Mouse (Mus musculus): ENCODE data around the gene Chdh. TPM values are rescaled to one million over a fixed set of nuclear protein-coding genes. Genes with fewer than 3 reads are reported as not detected.

Gene Chdh
- polyA plus RNA-seq, 1 experiment from 2014 or later = 0.45 TPM

DNA sequence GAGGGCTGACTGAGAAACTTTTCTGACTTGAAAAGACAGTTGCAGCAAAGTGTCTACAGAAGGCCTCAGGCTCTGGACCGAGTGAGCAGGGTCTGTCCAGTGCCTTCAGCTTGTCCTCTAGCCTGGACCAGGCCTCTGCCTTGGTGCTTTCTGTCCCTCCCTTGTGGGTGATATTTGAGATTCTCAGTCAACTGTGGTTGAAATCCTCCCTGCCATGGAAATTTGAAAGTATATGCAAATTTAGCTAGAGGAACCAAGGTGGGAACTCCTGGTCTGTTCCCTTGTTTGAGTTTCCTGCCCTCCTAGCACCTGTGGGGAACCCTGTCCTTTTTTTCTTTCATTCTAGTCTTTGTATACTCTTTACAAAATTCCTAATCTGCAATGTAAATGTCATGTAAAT is 6.2 kb downstream of the Chdh start:
- H3K4me1 ChIP-seq (ENCODE audit: control insufficient read depth in 2 of 2, insufficient read depth in 2 of 2, low read length in 2 of 2) = no peaks in the 10 kb centered on the region
- no peak overlapping the region for H3K4me2 ChIP-seq (ENCODE audit: low read length)
- no peaks in the 10 kb centered on the region for H3K9me3 ChIP-seq (ENCODE audit: control insufficient read depth, low read length)
- H3K36me3 ChIP-seq (ENCODE audit: control insufficient read depth, insufficient read depth, low read length) = no peaks in the 10 kb centered on the region
- 44% methylated on average over 1 of the region's 1 CpGs for WGBS
- no peak for ATAC-seq (ENCODE audit: insufficient number of reproducible peaks, insufficient read depth, low FRiP score, low read depth)
- no peak overlapping the region for H3K27ac ChIP-seq (replicated peaks in 1 of 2; ENCODE audit: control insufficient read depth in 1 of 2, insufficient read depth in 1 of 2, low read depth in 2 of 2, low read length in 2 of 2)
- H3K27me3 ChIP-seq (ENCODE audit: control insufficient read depth, insufficient read depth, low read length) = peaks cover 5% of the 10 kb centered on the region; the same call in 1 of the 2 replicates
- H3K4me3 ChIP-seq (ENCODE audit: control insufficient read depth in 1 of 2, insufficient read depth in 1 of 2, low read depth in 1 of 2, low read length in 2 of 2) = no peak overlapping the region
- no peak overlapping the region for H3K9ac ChIP-seq (ENCODE audit: low read length)

GRCm38 (mm10) chr14:30016666-30017065 is 7.8 kb downstream of the Chdh start:
- Histone ChIP-seq H3K36me3 (ENCODE audit: control insufficient read depth, insufficient read depth, low read length) (no peaks in the 10 kb centered on the region), H3K9ac (ENCODE audit: low read length) (no peak overlapping the region), H3K4me3 (ENCODE audit: control insufficient read depth in 1 of 2, insufficient read depth in 1 of 2, low read depth in 1 of 2, low read length in 2 of 2) (no peak overlapping the region), H3K4me2 (ENCODE audit: low read length) (no peak overlapping the region), H3K9me3 (ENCODE audit: control insufficient read depth, low read length) (no peaks in the 10 kb centered on the region), H3K4me1 (ENCODE audit: control insufficient read depth in 2 of 2, insufficient read depth in 2 of 2, low read length in 2 of 2) (no peaks in the 10 kb centered on the region), H3K27ac (replicated peaks in 1 of 2; ENCODE audit: control insufficient read depth in 1 of 2, insufficient read depth in 1 of 2, low read depth in 2 of 2, low read length in 2 of 2) (no peak overlapping the region), H3K27me3 (ENCODE audit: control insufficient read depth, insufficient read depth, low read length) (no peaks in the 10 kb centered on the region)
- no peak for ATAC-seq (ENCODE audit: insufficient number of reproducible peaks, insufficient read depth, low FRiP score, low read depth)
- WGBS = 77% methylated on average over 5 of the region's 5 CpGs

DNA sequence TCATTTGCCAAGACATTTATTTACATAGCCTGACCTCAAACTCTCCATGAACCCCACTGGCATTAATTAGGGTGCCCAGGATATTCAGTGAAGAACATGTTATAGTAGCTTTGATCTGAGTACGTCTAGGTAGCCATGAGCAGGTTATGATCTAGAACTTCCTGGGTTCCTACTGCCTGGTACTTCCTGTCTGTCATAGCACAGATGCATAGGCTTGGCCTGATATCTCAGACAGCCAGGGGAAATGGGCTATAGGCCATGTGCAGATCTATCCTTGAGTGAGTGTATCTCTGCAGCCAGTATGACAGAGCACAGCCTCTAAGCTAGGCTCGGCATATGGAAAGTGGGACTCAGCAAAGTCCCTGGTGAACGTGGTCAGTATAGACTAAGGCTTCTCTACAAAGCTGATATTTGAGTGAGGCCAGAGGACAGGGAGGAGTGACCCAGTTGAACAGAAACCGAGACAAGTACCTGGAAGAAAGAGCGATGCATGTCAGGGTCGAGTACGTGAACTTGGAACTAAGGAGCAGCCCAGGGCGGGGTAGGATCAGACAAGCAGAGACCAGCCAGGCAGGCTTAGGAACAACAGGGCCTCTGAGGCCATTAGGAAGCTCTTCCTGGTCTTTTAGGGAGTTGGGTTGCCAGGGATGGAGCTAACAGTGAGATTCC is 9.1 kb downstream of the Chdh start:
- no peak overlapping the region for H3K9ac ChIP-seq (ENCODE audit: low read length)
- no peak for ATAC-seq (ENCODE audit: insufficient number of reproducible peaks, insufficient read depth, low FRiP score, low read depth)
- WGBS = 76% methylated on average over 8 of the region's 8 CpGs

DNA sequence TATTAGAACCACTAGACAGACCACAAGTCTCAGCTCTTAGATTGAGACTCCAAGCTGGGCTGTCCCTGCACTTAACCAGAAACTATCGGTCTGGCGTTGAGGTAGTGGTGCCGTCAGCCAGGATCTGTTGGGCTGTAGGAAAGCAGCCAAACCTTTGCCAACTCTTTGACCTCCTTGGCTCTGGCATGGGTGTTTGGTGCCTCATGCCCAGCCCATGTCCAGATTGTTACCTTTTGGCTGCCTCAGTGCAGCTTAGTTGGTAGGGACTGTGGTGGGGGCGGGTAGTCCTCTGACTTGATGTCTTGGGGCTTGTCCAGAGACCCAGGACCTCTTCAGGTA is 9.6 kb downstream of the Chdh start:
- no peaks in the 10 kb centered on the region for H3K4me1 ChIP-seq (ENCODE audit: control insufficient read depth in 2 of 2, insufficient read depth in 2 of 2, low read length in 2 of 2)
- no peak overlapping the region for H3K4me3 ChIP-seq (ENCODE audit: control insufficient read depth in 1 of 2, insufficient read depth in 1 of 2, low read depth in 1 of 2, low read length in 2 of 2)
- WGBS = 93% methylated on average over 4 of the region's 4 CpGs
- no peak overlapping the region for H3K9ac ChIP-seq (ENCODE audit: low read length)
- H3K9me3 ChIP-seq (ENCODE audit: control insufficient read depth, low read length) = no peaks in the 10 kb centered on the region
- no peak for ATAC-seq (ENCODE audit: insufficient number of reproducible peaks, insufficient read depth, low FRiP score, low read depth)
- H3K4me2 ChIP-seq (ENCODE audit: low read length) = no peak overlapping the region
- H3K27me3 ChIP-seq (ENCODE audit: control insufficient read depth, insufficient read depth, low read length) = no peaks in the 10 kb centered on the region
- H3K36me3 ChIP-seq (ENCODE audit: control insufficient read depth, insufficient read depth, low read length) = no peaks in the 10 kb centered on the region
- no peak overlapping the region for H3K27ac ChIP-seq (replicated peaks in 1 of 2; ENCODE audit: control insufficient read depth in 1 of 2, insufficient read depth in 1 of 2, low read depth in 2 of 2, low read length in 2 of 2)

More for the DNA sequence above, 9.1 kb downstream of the Chdh start:
- H3K36me3 ChIP-seq (ENCODE audit: control insufficient read depth, insufficient read depth, low read length) = no peaks in the 10 kb centered on the region
- no peak overlapping the region for H3K27ac ChIP-seq (replicated peaks in 1 of 2; ENCODE audit: control insufficient read depth in 1 of 2, insufficient read depth in 1 of 2, low read depth in 2 of 2, low read length in 2 of 2)
- H3K4me1 ChIP-seq (ENCODE audit: control insufficient read depth in 2 of 2, insufficient read depth in 2 of 2, low read length in 2 of 2) = no peaks in the 10 kb centered on the region
- no peak overlapping the region for H3K4me3 ChIP-seq (ENCODE audit: control insufficient read depth in 1 of 2, insufficient read depth in 1 of 2, low read depth in 1 of 2, low read length in 2 of 2)
- no peak overlapping the region for H3K4me2 ChIP-seq (ENCODE audit: low read length)
- H3K27me3 ChIP-seq (ENCODE audit: control insufficient read depth, insufficient read depth, low read length) = no peaks in the 10 kb centered on the region
- H3K9me3 ChIP-seq (ENCODE audit: control insufficient read depth, low read length) = no peaks in the 10 kb centered on the region

GRCm38 (mm10) chr14:30018846-30019245 is 10.0 kb downstream of the Chdh start:
- Histone ChIP-seq H3K36me3 (ENCODE audit: control insufficient read depth, insufficient read depth, low read length) (no peaks in the 10 kb centered on the region), H3K9me3 (ENCODE audit: control insufficient read depth, low read length) (no peaks in the 10 kb centered on the region), H3K4me2 (ENCODE audit: low read length) (no peak overlapping the region), H3K27ac (replicated peaks in 1 of 2; ENCODE audit: control insufficient read depth in 1 of 2, insufficient read depth in 1 of 2, low read depth in 2 of 2, low read length in 2 of 2) (no peak overlapping the region), H3K9ac (ENCODE audit: low read length) (no peak overlapping the region), H3K27me3 (ENCODE audit: control insufficient read depth, insufficient read depth, low read length) (no peaks in the 10 kb centered on the region), H3K4me3 (ENCODE audit: control insufficient read depth in 1 of 2, insufficient read depth in 1 of 2, low read depth in 1 of 2, low read length in 2 of 2) (no peak overlapping the region), H3K4me1 (ENCODE audit: control insufficient read depth in 2 of 2, insufficient read depth in 2 of 2, low read length in 2 of 2) (no peaks in the 10 kb centered on the region)
- 83% methylated on average over 6 of the region's 6 CpGs for WGBS
- no peak for ATAC-seq (ENCODE audit: insufficient number of reproducible peaks, insufficient read depth, low FRiP score, low read depth)

- Histone ChIP-seq H3K27me3 (ENCODE audit: control insufficient read depth, insufficient read depth, low read length) (no peaks in the 10 kb centered on the region), H3K27ac (replicated peaks in 1 of 2; ENCODE audit: control insufficient read depth in 1 of 2, insufficient read depth in 1 of 2, low read depth in 2 of 2, low read length in 2 of 2) (no peak overlapping the region), H3K4me2 (ENCODE audit: low read length) (no peak overlapping the region), H3K9me3 (ENCODE audit: control insufficient read depth, low read length) (no peaks in the 10 kb centered on the region), H3K4me1 (ENCODE audit: control insufficient read depth in 2 of 2, insufficient read depth in 2 of 2, low read length in 2 of 2) (no peaks in the 10 kb centered on the region), H3K4me3 (ENCODE audit: control insufficient read depth in 1 of 2, insufficient read depth in 1 of 2, low read depth in 1 of 2, low read length in 2 of 2) (no peak overlapping the region), H3K36me3 (ENCODE audit: control insufficient read depth, insufficient read depth, low read length) (no peaks in the 10 kb centered on the region), H3K9ac (ENCODE audit: low read length) (no peak overlapping the region)
- ATAC-seq (ENCODE audit: insufficient number of reproducible peaks, insufficient read depth, low FRiP score, low read depth) = no peak
- WGBS = 88% methylated on average over 8 of the region's 8 CpGs
Observed at GRCm38 (mm10) chr14:30019375-30019774, 10.6 kb downstream of the Chdh start.

GRCm38 (mm10) chr14:30019792-30020575 is 11.2 kb downstream of the Chdh start:
- Histone ChIP-seq H3K4me1 (ENCODE audit: control insufficient read depth in 2 of 2, insufficient read depth in 2 of 2, low read length in 2 of 2) (no peaks in the 10 kb centered on the region), H3K27ac (replicated peaks in 1 of 2; ENCODE audit: control insufficient read depth in 1 of 2, insufficient read depth in 1 of 2, low read depth in 2 of 2, low read length in 2 of 2) (no peak overlapping the region), H3K4me2 (ENCODE audit: low read length) (no peak overlapping the region), H3K4me3 (ENCODE audit: control insufficient read depth in 1 of 2, insufficient read depth in 1 of 2, low read depth in 1 of 2, low read length in 2 of 2) (no peak overlapping the region), H3K36me3 (ENCODE audit: control insufficient read depth, insufficient read depth, low read length) (no peaks in the 10 kb centered on the region), H3K27me3 (ENCODE audit: control insufficient read depth, insufficient read depth, low read length) (no peaks in the 10 kb centered on the region), H3K9ac (ENCODE audit: low read length) (no peak overlapping the region), H3K9me3 (ENCODE audit: control insufficient read depth, low read length) (no peaks in the 10 kb centered on the region)
- WGBS = 62% methylated on average over 9 of the region's 9 CpGs
- no peak for ATAC-seq (ENCODE audit: insufficient number of reproducible peaks, insufficient read depth, low FRiP score, low read depth)
